Mouse (Mus musculus): Measurements from ENCODE around the gene Itgad. TPM values are rescaled to one million over a fixed set of nuclear protein-coding genes. Genes with fewer than 3 reads are reported as not detected.

The Itgad gene
- total RNA-seq, 2 experiments from 2014 or later: 15.5 to 18.9 TPM

GRCm38 (mm10) chr7:128238991-128239390 lies 84.8 kb downstream of the Itgad start:
- ATAC-seq (replicated peaks; ENCODE audit: low FRiP score, poor library complexity, severe bottlenecking): 0 out of 2 replicates have a peak, but pooled peaks have one; percentile 41

GRCm38 (mm10) chr7:128240131-128240784 lies 86.1 kb downstream of the Itgad start:
- ATAC-seq (replicated peaks; ENCODE audit: low FRiP score, poor library complexity, severe bottlenecking): no peak

- ATAC-seq (replicated peaks; ENCODE audit: low FRiP score, poor library complexity, severe bottlenecking): no peak
These were observed 88.2 kb downstream of the Itgad start for GRCm38 (mm10) chr7:128242331-128242730.

GRCm38 (mm10) chr7:128243921-128244320 lies 89.7 kb downstream of the Itgad start:
- no peak for ATAC-seq (replicated peaks; ENCODE audit: low FRiP score, poor library complexity, severe bottlenecking)

GRCm38 (mm10) chr7:128244410-128245025 lies 90.3 kb downstream of the Itgad start:
- no peak for ATAC-seq (replicated peaks; ENCODE audit: low FRiP score, poor library complexity, severe bottlenecking)

GRCm38 (mm10) chr7:128245547-128245946 lies 91.4 kb downstream of the Itgad start:
- ATAC-seq (replicated peaks; ENCODE audit: low FRiP score, poor library complexity, severe bottlenecking): no peak

- ATAC-seq (replicated peaks; ENCODE audit: low FRiP score, poor library complexity, severe bottlenecking): peak; percentile 40
These were observed 92.6 kb downstream of the Itgad start, which contains the start of gene Tgfb1i1 for GRCm38 (mm10) chr7:128246496-128247391. Gene Tgfb1i1 (plus strand): TSS chr7:128246812.

GRCm38 (mm10) chr7:128247443-128247842 lies 93.3 kb downstream of the Itgad start:
- peak; percentile 83 for ATAC-seq (replicated peaks; ENCODE audit: low FRiP score, poor library complexity, severe bottlenecking)

- ATAC-seq (replicated peaks; ENCODE audit: low FRiP score, poor library complexity, severe bottlenecking): no peak
These were observed 94.2 kb downstream of the Itgad start for GRCm38 (mm10) chr7:128248081-128249042.

- ATAC-seq (replicated peaks; ENCODE audit: low FRiP score, poor library complexity, severe bottlenecking): no peak
These were observed 95.8 kb downstream of the Itgad start for GRCm38 (mm10) chr7:128249998-128250397.

- ATAC-seq (replicated peaks; ENCODE audit: low FRiP score, poor library complexity, severe bottlenecking): no peak
These were observed 97.8 kb downstream of the Itgad start for GRCm38 (mm10) chr7:128251946-128252345.

- ATAC-seq (replicated peaks; ENCODE audit: low FRiP score, poor library complexity, severe bottlenecking): no peak
These were observed 98.4 kb downstream of the Itgad start for GRCm38 (mm10) chr7:128252609-128253008.

GRCm38 (mm10) chr7:128254978-128255377 lies 100.8 kb downstream of the Itgad start:
- ATAC-seq (replicated peaks; ENCODE audit: low FRiP score, poor library complexity, severe bottlenecking): no peak

- no peak for ATAC-seq (replicated peaks; ENCODE audit: low FRiP score, poor library complexity, severe bottlenecking)
These were observed 101.6 kb downstream of the Itgad start for GRCm38 (mm10) chr7:128255757-128256156.

GRCm38 (mm10) chr7:128256783-128257334 lies 102.7 kb downstream of the Itgad start:
- ATAC-seq (replicated peaks; ENCODE audit: low FRiP score, poor library complexity, severe bottlenecking): peak; percentile 66; the same call in 1 of the 2 replicates

GRCm38 (mm10) chr7:128265411-128265810 lies 111.2 kb downstream of the Itgad start, which contains the start of gene Slc5a2:
Gene Slc5a2 (plus strand): TSS chr7:128265657.
- no peak for ATAC-seq (replicated peaks; ENCODE audit: low FRiP score, poor library complexity, severe bottlenecking)

GRCm38 (mm10) chr7:128266056-128266455 lies 111.9 kb downstream of the Itgad start:
- ATAC-seq (replicated peaks; ENCODE audit: low FRiP score, poor library complexity, severe bottlenecking): no peak

- ATAC-seq (replicated peaks; ENCODE audit: low FRiP score, poor library complexity, severe bottlenecking): no peak
These were observed 113.2 kb downstream of the Itgad start for GRCm38 (mm10) chr7:128267391-128267790.

GRCm38 (mm10) chr7:128267813-128268212 lies 113.6 kb downstream of the Itgad start:
- ATAC-seq (replicated peaks; ENCODE audit: low FRiP score, poor library complexity, severe bottlenecking): no peak
